Mouse (Mus musculus) inflammation-experienced regulatory T-cells, adult 6 months (primary cell): ENCODE results near the gene Wwtr1. TPM values are rescaled to one million over a fixed set of nuclear protein-coding genes. Genes with fewer than 3 reads are reported as not detected.

Experiments
- ATAC-seq: one replicate; pipeline ENCODE4 v1.8.0; 2017
- polyA plus RNA-seq, 3 experiments: library from polyadenylated mRNA; unstranded; fragments of 100-300 nt; shearing (Covaris generic); gene quantifications; one replicate each; pipeline ENCODE4 v1.2.1; 2017

Gene Wwtr1
- polyA plus RNA-seq, 3 experiments from 2014 or later: 0.13 to 0.19 TPM; not detected in 1

- ATAC-seq: no peak
Observed at GRCm38 (mm10) chr3:57557408-57557807, 18.3 kb downstream of the Wwtr1 start.

DNA sequence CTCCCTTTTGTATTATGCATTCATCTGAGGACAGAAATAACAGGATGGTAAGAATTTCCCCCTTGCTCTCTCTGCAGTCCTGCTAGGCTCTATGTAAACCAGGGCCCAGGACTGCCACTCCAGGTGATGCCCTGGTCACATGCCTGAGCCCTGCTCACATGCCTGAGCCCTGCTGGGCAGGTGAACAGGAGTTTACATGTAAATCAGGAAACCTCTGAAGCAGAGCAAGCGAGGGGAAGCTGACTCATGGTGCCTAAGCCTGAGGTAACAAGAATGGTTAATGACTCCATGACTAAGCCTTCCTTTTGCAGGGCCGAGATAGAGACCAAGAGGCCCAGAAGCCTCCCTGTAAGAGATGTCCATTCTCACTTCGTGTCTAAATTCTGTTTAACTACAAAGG lies 20.1 kb downstream of the Wwtr1 start:
- no peak for ATAC-seq

- ATAC-seq: no peak
Observed at GRCm38 (mm10) chr3:57554890-57555239, 20.8 kb downstream of the Wwtr1 start.

DNA sequence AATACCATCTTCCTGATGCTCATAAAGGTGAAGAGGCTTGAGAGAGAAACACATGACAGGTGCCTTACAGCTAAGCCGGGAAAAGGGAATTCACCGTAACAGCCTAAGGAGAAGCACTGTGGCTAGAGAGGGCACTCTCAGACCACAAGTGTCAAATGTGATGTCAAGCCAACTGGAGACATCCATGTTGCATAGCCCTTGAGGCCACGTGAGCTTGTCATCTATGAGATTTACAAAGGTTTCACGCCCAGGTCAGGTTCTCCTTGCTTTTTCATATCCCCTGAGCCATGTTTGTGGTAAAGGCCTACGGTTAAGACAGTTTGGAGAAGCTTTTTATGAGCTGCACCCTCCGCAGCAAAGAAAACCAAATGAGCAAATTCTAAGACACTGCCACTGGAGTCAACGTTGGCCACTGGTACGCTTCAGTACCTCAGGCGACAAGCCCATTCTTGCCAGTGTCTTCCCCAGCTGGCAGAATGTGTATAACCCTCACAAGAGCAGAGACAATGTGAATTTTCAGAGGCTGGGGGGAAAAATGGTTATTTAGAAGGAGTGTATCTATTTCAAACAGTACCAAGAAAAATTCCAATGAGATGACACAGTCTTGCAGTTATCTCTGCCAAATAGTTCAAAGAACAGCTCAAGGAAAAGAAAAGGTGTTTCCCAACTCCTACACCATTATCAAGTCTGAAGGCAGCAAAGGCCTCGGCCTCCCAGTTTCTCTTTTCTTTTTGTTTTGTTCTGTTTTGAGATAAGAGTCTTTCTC lies 21.4 kb downstream of the Wwtr1 start:
- no peak for ATAC-seq

DNA sequence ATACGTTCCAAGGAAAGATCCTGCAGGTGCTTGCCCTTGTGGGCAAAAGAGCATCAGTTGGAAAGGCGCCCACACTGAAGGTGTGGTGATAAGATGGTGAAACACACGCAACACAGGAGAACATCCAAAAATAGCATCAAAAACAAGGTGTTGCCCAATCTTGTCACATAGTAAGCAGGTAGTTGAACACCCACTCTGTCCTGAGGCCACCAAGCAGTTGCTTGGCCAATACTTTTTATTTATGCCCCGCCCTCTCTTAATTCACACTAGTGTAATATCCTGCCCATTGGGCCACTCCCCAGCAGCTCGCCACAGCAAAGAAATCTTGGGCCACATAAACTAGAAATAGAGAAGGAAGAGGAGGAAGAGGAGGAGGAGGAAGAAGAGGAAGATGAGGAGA lies 22.6 kb downstream of the Wwtr1 start:
- no peak for ATAC-seq

DNA sequence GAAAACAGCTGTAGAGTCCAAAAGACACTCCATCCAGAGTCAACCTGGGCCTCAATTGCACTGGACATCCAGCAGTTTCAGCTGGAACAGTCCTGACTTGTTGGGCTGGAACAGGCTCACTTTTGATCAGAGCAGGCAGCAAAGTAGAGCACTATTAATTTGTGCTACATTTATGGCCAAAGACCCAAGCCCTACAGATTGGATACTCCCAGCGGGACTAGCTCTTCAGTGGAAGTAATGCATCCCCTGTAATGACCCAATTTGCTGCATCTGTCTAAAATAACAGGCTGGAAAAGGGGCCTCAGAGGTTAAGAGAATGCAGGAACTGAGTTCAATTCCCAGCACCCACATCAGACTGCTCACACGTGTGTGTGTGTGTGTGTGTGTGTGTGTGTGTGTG lies 24.5 kb downstream of the Wwtr1 start:
- no peak for ATAC-seq

DNA sequence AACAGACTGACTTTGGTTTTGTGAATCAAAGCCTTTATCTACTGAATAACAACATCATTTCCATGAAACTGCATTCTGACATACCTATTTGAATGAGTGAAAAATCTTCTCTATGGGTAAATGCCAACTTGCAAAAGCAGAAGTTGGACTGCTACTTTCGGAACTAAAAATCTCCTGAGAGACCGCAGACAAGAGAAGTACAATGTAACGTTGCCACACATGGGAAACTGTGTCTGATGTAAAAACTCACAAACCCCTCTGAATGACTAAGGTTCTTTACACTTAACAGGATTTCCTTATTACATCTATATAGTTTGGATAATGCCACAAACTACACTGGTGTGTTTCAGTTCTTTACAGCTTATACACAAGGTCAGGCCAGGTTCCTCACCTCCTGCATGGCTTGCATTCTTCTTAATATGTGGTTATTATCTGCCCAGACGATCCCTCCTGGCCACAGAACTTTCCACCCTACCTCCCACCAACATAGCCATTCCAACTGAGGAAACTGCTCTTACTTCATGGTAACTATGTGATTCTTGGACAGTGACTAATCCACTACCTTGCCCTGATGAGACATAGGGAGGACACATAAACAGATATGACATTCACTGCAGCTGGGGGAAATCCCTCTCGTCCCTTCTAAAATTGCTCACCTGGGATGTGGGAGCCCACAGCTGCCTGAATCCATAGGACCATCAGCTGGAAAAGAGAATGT lies 25.1 kb downstream of the Wwtr1 start:
- no peak for ATAC-seq

DNA sequence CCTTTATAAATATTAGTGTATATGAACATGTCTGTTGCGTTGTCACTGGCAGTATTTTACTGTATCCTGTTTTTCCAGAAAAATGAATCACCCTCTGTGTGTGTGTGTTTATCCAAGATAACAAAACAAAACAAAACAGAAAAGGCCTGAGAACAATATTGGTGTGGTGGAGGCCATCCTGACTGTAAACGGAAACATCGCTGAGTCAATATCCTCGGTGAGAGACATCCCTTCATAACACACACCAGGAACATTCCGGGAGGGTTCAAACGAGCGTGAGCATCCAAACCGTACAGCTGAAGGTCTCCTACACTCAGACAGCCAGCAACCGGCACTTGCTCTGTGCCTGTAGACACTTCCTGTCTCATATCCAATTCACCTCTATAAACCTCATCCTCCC lies 31.6 kb downstream of the Wwtr1 start:
- no peak for ATAC-seq

DNA sequence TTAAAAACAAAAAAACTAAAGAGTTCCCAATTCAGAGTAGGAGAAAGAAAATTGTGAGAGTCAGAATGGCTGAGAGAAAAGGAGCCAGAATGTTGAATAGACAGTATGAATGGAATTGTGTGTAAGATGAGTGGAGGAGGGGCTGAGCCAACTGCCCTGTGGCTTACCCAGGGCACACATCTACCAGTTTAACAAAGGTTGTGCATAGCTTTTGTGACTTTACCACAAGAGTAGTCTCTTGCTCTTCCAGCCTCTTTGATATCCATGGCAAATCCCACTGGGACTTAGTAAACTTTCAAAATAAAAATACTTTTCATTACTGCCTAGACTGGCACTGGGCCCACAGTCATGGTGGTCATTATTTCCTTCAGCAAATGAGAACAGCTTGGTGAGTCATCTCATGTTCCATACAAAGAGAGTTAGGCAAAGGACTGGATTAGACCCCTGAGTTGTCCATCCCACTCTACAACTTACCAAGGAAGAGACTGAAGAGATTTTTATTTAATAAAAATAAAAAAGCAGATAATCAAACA lies 32.8 kb downstream of the Wwtr1 start:
- no peak for ATAC-seq

DNA sequence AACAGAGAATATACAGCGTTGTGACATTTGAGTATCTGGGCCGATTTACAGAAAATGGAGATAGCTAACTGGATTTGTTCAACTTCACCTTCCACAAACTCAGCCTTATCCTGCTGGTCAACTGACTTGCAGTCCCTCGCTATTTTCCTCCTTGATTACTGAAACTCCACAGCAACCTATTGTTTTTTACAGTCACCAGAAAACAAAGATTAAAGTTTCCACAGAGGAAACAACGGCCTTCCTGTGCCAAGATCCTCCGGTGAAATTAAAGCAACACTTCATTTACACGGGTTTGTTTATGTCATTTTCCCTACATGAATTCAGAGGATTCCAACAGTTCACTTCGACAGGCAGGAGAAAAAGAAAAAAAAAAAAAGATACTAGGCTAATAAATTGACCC lies 34.5 kb downstream of the Wwtr1 start:
- no peak for ATAC-seq

GRCm38 (mm10) chr3:57540474-57540873 lies 35.2 kb downstream of the Wwtr1 start:
- ATAC-seq: no peak

DNA sequence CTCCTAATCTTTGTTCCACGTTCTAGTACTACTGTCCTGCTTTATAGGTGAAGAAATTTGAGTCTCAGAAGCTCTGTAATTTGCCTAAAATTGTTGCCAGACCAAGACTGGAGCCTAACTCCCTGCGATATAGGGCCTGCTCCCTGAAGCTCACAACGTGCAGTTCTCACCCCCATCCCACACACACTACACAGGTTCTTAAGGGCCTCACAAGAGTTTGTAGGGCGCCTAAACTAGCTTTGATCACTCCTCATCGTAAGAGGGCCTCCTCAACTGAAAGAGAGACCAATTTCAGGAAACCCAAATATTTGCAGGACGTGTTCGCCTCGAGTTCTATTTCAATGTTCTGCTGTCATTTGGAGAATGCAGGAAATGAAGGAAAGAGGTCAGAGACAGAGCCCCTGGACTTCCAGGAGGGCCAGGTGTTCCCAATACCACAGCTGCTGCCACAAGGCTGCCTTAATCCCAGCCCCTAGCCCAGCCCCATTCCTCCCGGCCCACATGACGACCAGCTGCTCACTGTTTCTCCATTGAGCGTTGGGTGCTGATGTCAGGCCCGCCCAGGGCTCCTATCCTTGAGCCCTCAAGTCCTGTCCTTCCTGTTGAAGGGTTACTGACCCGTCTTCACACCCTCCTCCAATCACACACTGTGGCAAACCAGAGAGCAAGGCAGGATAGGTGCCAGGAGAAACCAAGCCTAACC lies 40.1 kb downstream of the Wwtr1 start:
- no peak for ATAC-seq

DNA sequence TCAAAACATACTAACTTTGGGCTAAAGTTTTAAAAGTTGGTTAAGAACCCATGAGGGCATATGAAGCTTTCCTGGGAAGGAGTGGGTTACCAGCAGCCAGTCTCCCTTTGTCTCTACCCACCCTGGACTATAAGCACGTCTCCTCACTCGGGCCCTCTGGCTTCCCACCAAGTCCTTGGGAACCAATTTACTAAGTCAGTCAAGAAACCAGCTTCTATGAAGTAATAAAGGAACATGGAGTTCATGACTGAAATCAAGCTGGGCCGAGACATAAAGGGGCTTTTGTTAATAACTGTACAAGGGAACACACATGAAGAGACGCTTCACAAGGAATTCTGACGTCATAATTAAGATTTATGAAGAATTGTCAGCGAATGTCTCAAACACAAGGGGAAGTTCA lies 41.3 kb downstream of the Wwtr1 start:
- no peak for ATAC-seq

GRCm38 (mm10) chr3:57533876-57534275 lies 41.8 kb downstream of the Wwtr1 start:
- ATAC-seq: no peak

- no peak for ATAC-seq
Observed at GRCm38 (mm10) chr3:57532991-57533725, 42.6 kb downstream of the Wwtr1 start.

DNA sequence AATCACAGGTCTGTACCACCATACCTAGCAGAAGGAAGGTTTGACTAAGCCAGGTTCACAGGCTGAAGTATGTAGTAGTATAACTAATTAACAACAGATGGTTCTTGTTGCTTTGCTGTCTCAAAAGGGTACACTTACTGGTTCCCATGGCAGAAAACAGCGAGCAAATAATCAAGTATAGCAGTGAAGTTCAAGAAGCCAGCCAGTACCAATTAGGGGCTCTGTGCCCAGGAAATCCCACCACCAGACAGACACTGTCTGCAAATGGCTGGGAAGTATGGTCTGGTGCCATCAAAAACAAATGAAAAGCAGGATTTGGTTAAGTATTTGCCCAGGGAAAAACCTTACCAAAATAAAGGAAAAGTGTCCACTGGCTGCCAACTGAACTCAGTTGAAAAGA lies 44.9 kb downstream of the Wwtr1 start:
- ATAC-seq: no peak

- no peak for ATAC-seq
Observed at GRCm38 (mm10) chr3:57530221-57530620, 45.5 kb downstream of the Wwtr1 start.

GRCm38 (mm10) chr3:57527154-57527553 lies 48.6 kb downstream of the Wwtr1 start:
- ATAC-seq: no peak

GRCm38 (mm10) chr3:57523093-57523492 lies 52.6 kb downstream of the Wwtr1 start:
- no peak for ATAC-seq

DNA sequence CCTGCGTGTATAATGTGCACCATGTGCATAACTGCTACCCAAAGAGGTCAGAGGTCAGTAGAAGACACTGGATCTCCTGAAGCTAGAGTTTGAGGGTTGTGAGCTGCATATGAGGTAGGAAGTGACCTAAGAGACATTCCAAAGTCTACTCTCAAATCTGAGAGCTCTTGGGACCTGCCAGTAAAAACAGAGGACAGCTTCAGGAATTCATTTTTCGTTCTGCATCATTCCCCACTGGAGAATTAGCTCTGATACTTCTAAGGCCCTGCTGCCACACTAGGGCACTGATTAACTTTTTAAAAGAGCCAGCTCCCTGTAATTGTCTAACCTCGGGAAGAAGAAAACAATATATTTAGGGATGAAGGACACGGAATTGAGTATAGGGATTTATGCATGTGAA lies 53.8 kb downstream of the Wwtr1 start:
- no peak for ATAC-seq

DNA sequence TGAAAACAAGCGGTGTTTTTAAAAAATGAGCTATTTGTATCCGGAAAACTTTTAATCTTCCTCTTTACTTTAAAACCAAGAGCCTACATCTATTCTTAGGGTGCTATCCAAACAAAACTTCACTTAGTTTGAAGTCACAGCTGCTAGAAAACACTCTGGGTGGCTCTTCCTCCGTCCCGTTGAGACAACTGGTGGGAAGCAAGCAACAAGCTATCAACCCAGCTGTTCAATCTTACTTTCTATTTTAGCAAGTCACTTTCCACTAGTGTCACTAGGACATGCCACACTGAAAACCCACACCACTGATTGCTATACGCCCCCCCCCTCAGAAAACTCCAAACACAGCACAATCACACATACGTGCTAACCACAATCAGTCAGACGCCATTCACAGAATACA lies 55.7 kb downstream of the Wwtr1 start:
- no peak for ATAC-seq

GRCm38 (mm10) chr3:57516146-57516545 lies 59.6 kb downstream of the Wwtr1 start:
- no peak for ATAC-seq

GRCm38 (mm10) chr3:57515044-57515443 lies 60.7 kb downstream of the Wwtr1 start:
- no peak for ATAC-seq
